Mouse (Mus musculus): Measurements from ENCODE around the gene St3gal5. TPM values are rescaled to one million over a fixed set of nuclear protein-coding genes. Genes with fewer than 3 reads are reported as not detected.

St3gal5 gene
- polyA plus RNA-seq, 1 experiment, result 28.3 TPM

DNA sequence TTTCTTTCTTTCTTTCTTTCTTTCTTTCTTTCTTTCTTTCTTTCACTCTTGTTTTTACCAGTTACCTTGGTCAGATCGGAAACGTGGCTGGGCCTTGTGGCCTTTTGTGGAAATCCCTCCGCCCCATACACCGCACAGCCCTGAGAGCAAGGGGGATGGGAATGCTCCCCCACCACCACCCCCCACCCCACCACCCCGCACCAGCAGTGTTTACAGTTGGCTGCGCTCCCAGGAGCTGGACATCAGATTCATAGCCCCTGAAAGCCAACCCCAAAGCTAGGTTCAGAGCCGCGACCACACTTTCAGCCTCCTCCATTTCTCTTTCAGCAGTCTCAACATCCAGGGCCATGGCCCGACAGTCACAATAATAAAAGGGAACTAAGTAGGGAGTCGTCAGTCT is 31.4 kb upstream of the St3gal5 start:
- TF ChIP-seq CTCF (IDR thresholded peaks at IDR 0.05; ENCODE audit: insufficient read depth, low read length) (no peak), POLR2A (IDR thresholded peaks at IDR 0.05; ENCODE audit: borderline replicate concordance, extremely low read depth, low read depth, low read length) (no peak)
- Histone ChIP-seq H3K4me3 (replicated peaks; ENCODE audit: extremely low read depth, low read depth, low read length) (no peak overlapping the region), H3K4me1 (ENCODE audit: control insufficient read depth, insufficient read depth, low read length) (no peaks in the 10 kb centered on the region)
- no peak for DNase-seq
- 51% methylated on average over 10 of the region's 10 CpGs for WGBS

- WGBS, result 78% methylated on average over 4 of the region's 4 CpGs
Observed at GRCm38 (mm10) chr6:72068436-72068835, 29.0 kb upstream of the St3gal5 start.

DNA sequence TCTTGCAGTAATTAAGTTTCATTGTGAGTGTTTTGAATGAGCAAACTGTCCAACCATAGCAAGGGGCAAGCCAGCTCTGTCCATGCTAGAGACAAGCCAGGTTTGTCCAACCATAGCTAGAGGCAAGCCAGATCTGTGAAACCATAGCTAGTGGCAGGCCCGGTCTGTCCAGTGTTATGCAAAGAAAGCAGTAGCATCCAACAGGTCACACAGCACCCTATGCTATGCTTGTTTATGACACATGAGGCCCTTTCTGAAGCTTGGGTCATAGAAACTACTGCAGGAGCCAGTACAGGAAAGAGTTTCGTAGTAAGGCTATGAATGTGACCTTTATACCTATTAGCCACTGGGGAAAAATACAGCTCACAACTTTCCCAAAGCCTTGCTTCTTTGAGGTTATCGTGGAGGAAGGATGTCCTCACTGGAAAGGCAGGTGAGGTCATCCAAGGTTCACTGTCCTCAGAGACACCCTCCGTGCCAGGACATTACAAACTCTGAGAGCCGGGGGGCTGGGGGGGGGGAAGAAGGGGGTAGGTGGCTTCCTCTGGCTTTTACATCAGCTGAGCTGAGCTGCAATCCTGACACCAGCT is 26.0 kb upstream of the St3gal5 start:
- Histone ChIP-seq H3K4me1 (ENCODE audit: control insufficient read depth, insufficient read depth, low read length) (no peaks in the 10 kb centered on the region), H3K4me3 (replicated peaks; ENCODE audit: extremely low read depth, low read depth, low read length) (no peak overlapping the region)
- DNase-seq, result no peak
- TF ChIP-seq CTCF (IDR thresholded peaks at IDR 0.05; ENCODE audit: insufficient read depth, low read length), result no peak
- TF ChIP-seq POLR2A (IDR thresholded peaks at IDR 0.05; ENCODE audit: borderline replicate concordance, extremely low read depth, low read depth, low read length), result no peak
- 52% methylated on average over 5 of the region's 5 CpGs for WGBS

More at GRCm38 (mm10) chr6:72068436-72068835, 29.0 kb upstream of the St3gal5 start:
- H3K4me1 ChIP-seq (ENCODE audit: control insufficient read depth, insufficient read depth, low read length), result no peaks in the 10 kb centered on the region
- H3K4me3 ChIP-seq (replicated peaks; ENCODE audit: extremely low read depth, low read depth, low read length), result no peak overlapping the region
- DNase-seq, result no peak
- TF ChIP-seq POLR2A (IDR thresholded peaks at IDR 0.05; ENCODE audit: borderline replicate concordance, extremely low read depth, low read depth, low read length) (no peak), CTCF (IDR thresholded peaks at IDR 0.05; ENCODE audit: insufficient read depth, low read length) (no peak)

DNA sequence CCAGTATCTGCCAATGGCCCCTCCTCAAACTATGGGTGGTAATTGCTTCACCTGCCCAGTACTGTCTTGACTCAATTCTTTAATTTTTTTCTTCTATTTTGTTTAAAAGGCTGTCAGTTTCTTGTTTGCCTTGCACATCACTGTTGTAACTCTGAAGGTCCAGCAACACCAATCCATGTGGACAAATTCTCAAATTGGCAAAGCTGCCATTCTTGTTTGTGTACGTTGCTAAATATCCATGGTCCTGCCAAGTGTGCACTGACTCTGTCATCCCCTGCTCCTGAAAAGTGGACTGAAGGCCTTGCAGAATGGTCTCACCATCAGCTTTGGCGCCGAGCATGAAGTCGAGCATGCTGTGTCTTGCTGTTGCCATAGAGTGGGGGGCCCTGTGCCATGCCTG is 23.6 kb upstream of the St3gal5 start:
- H3K4me3 ChIP-seq (replicated peaks; ENCODE audit: extremely low read depth, low read depth, low read length), result no peak overlapping the region
- no peaks in the 10 kb centered on the region for H3K4me1 ChIP-seq (ENCODE audit: control insufficient read depth, insufficient read depth, low read length)
- no peak for DNase-seq
- TF ChIP-seq POLR2A (IDR thresholded peaks at IDR 0.05; ENCODE audit: borderline replicate concordance, extremely low read depth, low read depth, low read length), result no peak
- TF ChIP-seq CTCF (IDR thresholded peaks at IDR 0.05; ENCODE audit: insufficient read depth, low read length), result no peak
- 87% methylated on average over 4 of the region's 4 CpGs for WGBS

DNA sequence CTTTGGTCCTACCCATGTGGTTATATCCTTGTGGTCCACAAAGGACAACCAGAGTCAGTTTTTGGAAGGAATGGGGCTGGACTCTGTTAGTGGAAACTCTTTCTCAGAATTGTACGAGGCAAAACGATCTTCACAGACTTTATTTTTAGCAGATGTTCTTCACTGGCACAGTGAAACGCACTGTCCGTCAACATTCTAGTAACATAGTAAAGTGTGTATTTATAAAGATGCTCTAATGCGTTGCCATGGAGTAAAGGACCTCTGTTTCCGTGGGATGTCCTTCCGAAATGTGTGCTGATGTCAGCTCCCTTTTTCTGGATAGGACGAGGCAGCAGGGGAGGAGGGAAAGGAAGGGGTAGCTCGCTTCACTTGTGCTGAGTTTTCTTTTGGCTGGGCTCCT is 20.9 kb upstream of the St3gal5 start:
- 66% methylated on average over 9 of the region's 9 CpGs for WGBS
- no peak for TF ChIP-seq POLR2A (IDR thresholded peaks at IDR 0.05; ENCODE audit: borderline replicate concordance, extremely low read depth, low read depth, low read length)
- no peak for TF ChIP-seq CTCF (IDR thresholded peaks at IDR 0.05; ENCODE audit: insufficient read depth, low read length)

DNA sequence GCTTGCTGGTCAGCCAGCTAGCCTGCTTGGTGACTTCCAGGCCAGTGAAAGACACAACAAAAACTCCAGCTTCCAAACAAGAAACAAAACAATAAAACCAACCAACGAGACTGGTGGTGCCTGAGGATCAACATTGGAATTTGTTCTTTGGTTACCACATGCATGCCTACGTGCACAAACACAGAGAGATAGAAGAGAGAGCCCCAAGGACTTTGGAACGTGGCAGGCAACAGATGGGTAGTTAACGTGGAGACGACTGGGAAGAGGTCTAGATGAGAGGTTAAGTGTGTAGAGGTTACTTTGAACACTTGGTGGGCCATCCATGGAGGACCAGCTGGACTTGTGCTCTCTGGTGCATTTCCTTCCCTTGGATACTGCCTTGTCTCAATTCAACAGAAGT is 19.2 kb upstream of the St3gal5 start:
- TF ChIP-seq CTCF (IDR thresholded peaks at IDR 0.05; ENCODE audit: insufficient read depth, low read length) (no peak), POLR2A (IDR thresholded peaks at IDR 0.05; ENCODE audit: borderline replicate concordance, extremely low read depth, low read depth, low read length) (no peak)
- WGBS, result 80% methylated on average over 5 of the region's 5 CpGs
- DNase-seq, result no peak
- no peak overlapping the region for H3K4me3 ChIP-seq (replicated peaks; ENCODE audit: extremely low read depth, low read depth, low read length)
- H3K4me1 ChIP-seq (ENCODE audit: control insufficient read depth, insufficient read depth, low read length), result no peaks in the 10 kb centered on the region

More for the DNA sequence above, 20.9 kb upstream of the St3gal5 start:
- no peak for DNase-seq
- no peaks in the 10 kb centered on the region for H3K4me1 ChIP-seq (ENCODE audit: control insufficient read depth, insufficient read depth, low read length)
- no peak overlapping the region for H3K4me3 ChIP-seq (replicated peaks; ENCODE audit: extremely low read depth, low read depth, low read length)

- 84% methylated on average over 13 of the region's 13 CpGs for WGBS
- H3K4me3 ChIP-seq (replicated peaks; ENCODE audit: extremely low read depth, low read depth, low read length), result no peak overlapping the region
- TF ChIP-seq CTCF (IDR thresholded peaks at IDR 0.05; ENCODE audit: insufficient read depth, low read length) (no peak), POLR2A (IDR thresholded peaks at IDR 0.05; ENCODE audit: borderline replicate concordance, extremely low read depth, low read depth, low read length) (no peak)
- no peak for DNase-seq
- no peaks in the 10 kb centered on the region for H3K4me1 ChIP-seq (ENCODE audit: control insufficient read depth, insufficient read depth, low read length)
Observed at GRCm38 (mm10) chr6:72081318-72082024, 15.9 kb upstream of the St3gal5 start.

- H3K4me1 ChIP-seq (ENCODE audit: control insufficient read depth, insufficient read depth, low read length), result no peaks in the 10 kb centered on the region
- no peak overlapping the region for H3K4me3 ChIP-seq (replicated peaks; ENCODE audit: extremely low read depth, low read depth, low read length)
- WGBS, result 54% methylated on average over 5 of the region's 5 CpGs
- no peak for DNase-seq
- TF ChIP-seq CTCF (IDR thresholded peaks at IDR 0.05; ENCODE audit: insufficient read depth, low read length) (no peak), POLR2A (IDR thresholded peaks at IDR 0.05; ENCODE audit: borderline replicate concordance, extremely low read depth, low read depth, low read length) (no peak)
Observed at GRCm38 (mm10) chr6:72087402-72087801, 10.0 kb upstream of the St3gal5 start.

DNA sequence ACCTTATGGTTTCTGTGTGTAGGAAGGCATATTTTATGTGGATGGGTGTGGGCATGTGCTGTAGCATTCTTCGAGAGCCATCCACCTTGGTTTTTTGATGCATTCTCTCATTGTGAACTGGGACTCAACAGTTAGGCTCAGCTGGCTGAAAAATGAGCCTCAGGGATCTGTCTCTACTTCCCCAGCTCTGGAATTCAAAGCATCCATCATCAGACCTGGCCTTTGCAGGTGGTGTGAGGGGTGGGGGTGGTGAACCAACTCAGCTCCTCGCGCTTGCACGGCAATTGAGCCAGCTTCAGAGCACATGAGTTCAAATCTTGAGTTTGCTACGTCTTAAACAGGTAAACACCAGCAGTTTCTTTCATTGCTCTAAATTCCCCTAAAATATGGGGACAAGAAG is 7.5 kb upstream of the St3gal5 start:
- H3K4me3 ChIP-seq (replicated peaks; ENCODE audit: extremely low read depth, low read depth, low read length), result no peak overlapping the region
- no peaks in the 10 kb centered on the region for H3K4me1 ChIP-seq (ENCODE audit: control insufficient read depth, insufficient read depth, low read length)
- no peak for TF ChIP-seq POLR2A (IDR thresholded peaks at IDR 0.05; ENCODE audit: borderline replicate concordance, extremely low read depth, low read depth, low read length)
- no peak for TF ChIP-seq CTCF (IDR thresholded peaks at IDR 0.05; ENCODE audit: insufficient read depth, low read length)
- WGBS, result 82% methylated on average over 5 of the region's 5 CpGs
- no peak for DNase-seq

- DNase-seq, result no peak
- TF ChIP-seq POLR2A (IDR thresholded peaks at IDR 0.05; ENCODE audit: borderline replicate concordance, extremely low read depth, low read depth, low read length) (no peak), CTCF (IDR thresholded peaks at IDR 0.05; ENCODE audit: insufficient read depth, low read length) (no peak)
- WGBS, result 56% methylated on average over 6 of the region's 6 CpGs
- no peaks in the 10 kb centered on the region for H3K4me1 ChIP-seq (ENCODE audit: control insufficient read depth, insufficient read depth, low read length)
- H3K4me3 ChIP-seq (replicated peaks; ENCODE audit: extremely low read depth, low read depth, low read length), result no peak overlapping the region
Observed at GRCm38 (mm10) chr6:72091007-72091406, 6.4 kb upstream of the St3gal5 start.
